ENCODE assay signal across 13 mouse cellular contexts in the genomic region with DNA sequence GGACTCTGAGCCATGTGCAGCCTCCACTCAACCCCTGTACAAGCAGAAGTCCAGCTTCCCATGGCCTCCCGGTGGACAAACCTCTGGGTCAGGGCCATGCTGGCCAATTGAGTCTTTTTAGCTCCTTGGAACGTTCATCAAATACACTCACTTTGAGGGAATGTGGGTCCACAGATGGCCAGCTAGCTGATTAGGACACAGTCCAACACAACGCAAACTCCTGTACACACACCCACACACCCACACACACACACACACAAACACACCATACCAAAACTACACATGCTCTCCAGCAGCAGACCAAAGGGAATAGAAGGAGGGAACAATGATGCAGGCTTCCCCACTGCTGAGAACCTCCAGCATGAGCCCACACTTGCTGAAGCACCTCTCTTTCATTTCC. TPM values are rescaled to one million over a fixed set of nuclear protein-coding genes. Genes with fewer than 3 reads are reported as not detected.
DNase-seq lines count a peak whose midpoint lies in the region.
"Had no signal": no experiment of that assay in that cellular context is flagged by ENCODE, and none has a peak within 500 bp of the region (broad histone marks: within the 10 kb centered on the region; RNA-seq: fewer than 3 reads in every experiment).

No protein-coding gene starts in this region.

- DNase-seq in frontal cortex, postnatal 36 days (ENCODE audit: low spot score in 2 of 2): peak; percentile 5 to 23
- no peak for DNase-seq in frontal cortex, postnatal 25 days (ENCODE audit: low spot score in 2 of 2)
- peak; percentile 28 to 32 for DNase-seq in left cerebral cortex, postnatal 14 days (ENCODE audit: low spot score in 2 of 2)
- DNase-seq in left cerebral cortex, adult 11 months (ENCODE audit: low spot score): no peak
- peak; percentile 19 to 59 for DNase-seq in layer of hippocampus, adult 8-10 months (ENCODE audit: low spot score in 2 of 2)
- peak; percentile 49 for DNase-seq in telencephalon, adult 2 months (ENCODE audit: low read depth, low spot score)
- DNase-seq in spleen, postnatal 4 days (ENCODE audit: low spot score in 2 of 2): no peak
- DNase-seq in adrenal gland, adult 8-10 months: no peak
- DNase-seq: cerebellum, adult 11-12 months; thymus, postnatal 36 days had no signal

- intact Hi-C loops in left cerebral cortex, postnatal 14 days (cut with DNase I): loop anchor here (5.0 kb wide), 1 partner anchor 172 kb away; no protein-coding TSS in a partner anchor

RNA-seq across cellular contexts. Expression of a gene that starts 9.6 kb away (rescaled TPM):
- total RNA-seq in left cerebral cortex, postnatal 14 days (2021): under 1 TPM; 0.26 to 0.27 TPM
- total RNA-seq in layer of hippocampus, adult 8-10 months (2022): 1 to 10 TPM; 1.9 to 3.1 (median 2.4) TPM
- total RNA-seq in adrenal gland, adult 8-10 months (2022): 1 to 10 TPM; 3.0 to 9.9 (median 3.8) TPM
- total RNA-seq: gastrocnemius, adult 8-10 months had no signal

RNA-seq across cellular contexts. Expression of a gene that starts 17.3 kb away (rescaled TPM):
- not detected for total RNA-seq in left cerebral cortex, postnatal 14 days (2021)
- 1 to 10 TPM; 1.2 to 2.3 (median 1.7) TPM for total RNA-seq in layer of hippocampus, adult 8-10 months (2022)
- under 1 TPM in 2 of 4 experiments, not detected in 2; 0.24 to 0.31 TPM for total RNA-seq in adrenal gland, adult 8-10 months (2022)
- total RNA-seq: common myeloid progenitor, adult 5-6 weeks had no signal

RNA-seq across cellular contexts. Expression of a gene that starts 31.3 kb away (rescaled TPM):
- not detected for total RNA-seq in left cerebral cortex, postnatal 14 days (2021)
- total RNA-seq in layer of hippocampus, adult 8-10 months (2022): under 1 TPM in 1 of 4 experiments, not detected in 3; 0.34 TPM
- total RNA-seq in adrenal gland, adult 8-10 months (2022): under 1 TPM in 3 of 4 experiments, not detected in 1; 0.35 to 0.78 (median 0.38) TPM
- total RNA-seq: gastrocnemius, adult 8-10 months; layer of hippocampus, postnatal 25 days had no signal

Comparison
In these comparisons a context has a peak if more than half of its experiments do, and no peak if none do; other contexts are left out.
1. DNase-seq: peak in frontal cortex, postnatal 36 days (2 of 2), left cerebral cortex, postnatal 14 days (2 of 2), layer of hippocampus, adult 8-10 months (2 of 2) and telencephalon, adult 2 months (single experiment); none in frontal cortex, postnatal 25 days (0 of 2), left cerebral cortex, adult 11 months (single experiment), spleen, postnatal 4 days (0 of 2) and adrenal gland, adult 8-10 months (single experiment).